Mouse (Mus musculus): ENCODE measurements around the gene Rnf121.
A peak's percentile ranks its signal among the peaks of the same experiment; 100 is the strongest.

Gene Rnf121

DNA sequence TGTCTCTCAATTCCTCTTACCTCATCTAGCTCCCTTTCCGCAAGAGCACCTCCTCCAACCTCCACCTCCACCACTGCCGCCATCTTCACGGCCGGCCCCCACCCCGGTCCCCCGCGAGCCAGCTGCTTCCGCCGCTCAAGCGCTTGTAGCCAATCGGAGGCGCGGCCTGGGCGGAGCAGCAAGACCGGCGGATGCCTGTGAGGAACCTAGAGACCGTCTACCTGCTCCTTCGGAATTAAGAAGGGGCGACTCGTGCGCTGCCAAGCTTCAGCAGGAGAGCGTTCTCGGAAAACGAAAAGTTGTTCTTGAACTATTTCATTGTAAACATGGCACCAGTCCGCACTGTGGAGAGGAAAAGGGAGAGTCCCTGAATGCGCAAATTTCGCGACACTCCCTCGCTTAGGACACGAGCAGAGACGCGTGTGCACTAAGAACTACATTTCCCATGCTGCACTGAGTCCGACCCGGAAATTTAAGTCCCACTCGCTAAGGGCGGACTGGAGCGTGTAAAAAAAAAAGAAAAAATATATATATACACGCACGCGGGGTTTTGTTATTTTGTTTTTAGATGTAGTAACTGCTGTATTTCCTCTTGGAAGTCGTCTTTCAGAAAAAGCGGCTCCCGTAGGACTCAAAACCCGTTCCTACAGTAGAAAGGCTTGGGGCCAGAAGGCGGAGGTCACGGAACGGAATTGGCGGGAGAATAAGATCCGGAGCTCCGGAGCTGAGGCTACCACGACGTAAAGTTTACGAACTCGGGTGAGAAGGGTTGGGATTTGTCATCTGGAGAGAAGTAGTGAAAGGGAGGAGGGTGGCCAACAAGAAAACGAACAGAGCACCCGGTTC is at the start of gene Rnf121, which contains the start of the genes Xndc1 and Xntrpc:
Rnf121 (minus strand) TSS at position 424 of the 846 bp plus-strand sequence.
Xndc1 (plus strand) TSS at position 466 of the 846 bp plus-strand sequence.
Xntrpc (plus strand) TSS at position 668 of the 846 bp plus-strand sequence.
- DNase-seq: peak; percentile 92 to 94

DNA sequence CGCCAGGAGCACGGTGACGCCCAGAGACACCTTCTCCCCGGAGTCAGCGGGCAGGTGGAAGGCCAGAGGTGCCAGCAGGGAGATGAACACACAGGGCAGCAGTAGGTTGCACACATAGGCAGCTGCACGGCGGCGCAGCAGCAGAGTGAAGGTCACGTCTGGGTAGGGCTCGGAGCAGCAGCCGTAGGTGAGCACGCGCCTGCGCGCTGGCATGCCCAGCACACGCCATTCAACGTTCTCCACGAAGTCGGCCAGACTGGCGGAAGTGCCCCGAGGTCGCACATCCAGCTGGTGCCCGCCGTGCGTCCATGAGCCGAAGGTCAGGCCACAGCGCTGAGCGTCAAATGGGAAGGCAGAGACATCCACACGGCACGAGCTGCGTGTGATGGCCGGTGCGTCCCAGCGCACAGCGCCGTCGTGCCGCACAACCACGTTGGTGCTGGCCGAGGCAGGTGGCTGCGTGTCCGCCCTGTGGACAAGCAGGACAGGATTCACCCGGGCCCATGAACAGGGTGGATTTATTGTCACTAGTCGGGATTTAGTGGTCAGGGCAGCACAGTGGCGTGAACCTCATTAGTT is 48.0 kb upstream of the Rnf121 start:
- DNase-seq: peak in 1 of 2 experiments; percentile 21

DNA sequence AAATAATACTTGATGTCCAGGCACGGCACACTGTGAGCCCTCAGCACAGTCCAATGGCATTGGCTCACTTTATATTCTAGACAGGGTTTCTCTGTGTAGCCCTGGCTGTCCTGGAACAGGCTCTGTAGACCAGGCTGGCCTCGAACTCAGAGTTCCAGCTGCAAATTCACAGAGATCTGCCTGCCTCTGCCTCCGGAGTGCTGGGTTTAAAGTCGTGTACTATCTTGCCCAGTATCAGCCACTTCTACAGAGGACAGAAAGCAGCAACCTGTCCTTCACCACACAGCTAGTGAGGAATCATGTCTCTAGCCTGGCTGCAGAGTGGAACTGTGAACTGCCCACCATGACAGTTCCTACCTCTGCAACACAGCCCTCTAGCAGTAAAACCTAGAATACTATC is 44.5 kb upstream of the Rnf121 start:
- peak in 1 of 2 experiments; percentile 8 for DNase-seq

- peak in 1 of 2 experiments; percentile 12 for DNase-seq
Measured at GRCm38 (mm10) chr7:102109171-102109570, 43.9 kb upstream of the Rnf121 start, which contains the start of gene Art5. TSS of gene Art5 (minus strand) at chr7:102109489.

GRCm38 (mm10) chr7:102108206-102108605 is 42.9 kb upstream of the Rnf121 start:
- DNase-seq: no peak

DNA sequence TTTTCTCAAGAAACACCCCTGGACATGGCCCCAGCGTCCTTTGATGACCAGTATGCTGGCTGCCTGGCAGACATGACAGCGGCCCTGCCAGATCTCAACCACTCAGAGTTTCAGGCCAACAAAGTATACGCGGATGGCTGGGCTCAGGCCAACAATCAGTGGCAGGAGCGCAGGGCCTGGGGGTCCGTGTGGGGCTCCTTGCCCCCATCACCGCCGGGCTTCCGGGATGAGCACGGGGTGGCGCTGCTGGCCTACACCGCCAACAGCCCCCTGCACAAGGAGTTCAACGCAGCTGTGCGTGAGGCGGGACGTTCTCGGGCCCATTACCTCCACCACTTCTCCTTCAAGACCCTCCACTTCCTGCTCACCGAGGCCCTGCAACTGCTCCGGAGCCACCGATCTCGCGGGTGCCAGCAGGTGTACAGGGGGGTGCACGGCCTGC is 41.5 kb upstream of the Rnf121 start:
- peak; percentile 38 to 50 for DNase-seq

GRCm38 (mm10) chr7:102104126-102104525 is 38.9 kb upstream of the Rnf121 start:
- peak; percentile 29 to 62 for DNase-seq

GRCm38 (mm10) chr7:102103555-102103954 is 38.3 kb upstream of the Rnf121 start:
- no peak for DNase-seq

- no peak for DNase-seq
Measured at GRCm38 (mm10) chr7:102102696-102103095, 37.4 kb upstream of the Rnf121 start.

GRCm38 (mm10) chr7:102102241-102102640 is 37.0 kb upstream of the Rnf121 start:
- DNase-seq: no peak

DNA sequence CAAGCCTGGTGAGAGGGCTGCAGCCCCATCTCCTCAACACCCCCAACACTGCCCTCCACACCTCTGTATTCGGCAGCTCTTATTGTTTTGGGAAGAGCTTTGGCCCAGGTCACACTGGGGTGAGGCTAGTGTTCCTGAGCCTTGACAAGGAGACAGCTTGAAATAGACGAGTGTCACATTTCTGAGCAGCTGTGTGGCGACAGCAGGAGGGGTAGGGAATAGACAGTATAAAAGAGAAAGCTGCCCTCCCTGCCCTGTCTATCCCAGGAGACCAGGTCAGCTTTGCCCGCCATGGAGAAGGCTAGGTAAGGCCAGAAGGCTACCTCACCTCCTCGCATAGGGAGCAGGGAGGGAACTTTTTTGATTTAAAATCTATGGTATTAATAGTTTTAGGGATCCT is 36.2 kb upstream of the Rnf121 start, which contains the start of gene Art1:
Art1 (plus strand) TSS at position 257 of the 400 bp plus-strand sequence.
- DNase-seq: no peak

DNA sequence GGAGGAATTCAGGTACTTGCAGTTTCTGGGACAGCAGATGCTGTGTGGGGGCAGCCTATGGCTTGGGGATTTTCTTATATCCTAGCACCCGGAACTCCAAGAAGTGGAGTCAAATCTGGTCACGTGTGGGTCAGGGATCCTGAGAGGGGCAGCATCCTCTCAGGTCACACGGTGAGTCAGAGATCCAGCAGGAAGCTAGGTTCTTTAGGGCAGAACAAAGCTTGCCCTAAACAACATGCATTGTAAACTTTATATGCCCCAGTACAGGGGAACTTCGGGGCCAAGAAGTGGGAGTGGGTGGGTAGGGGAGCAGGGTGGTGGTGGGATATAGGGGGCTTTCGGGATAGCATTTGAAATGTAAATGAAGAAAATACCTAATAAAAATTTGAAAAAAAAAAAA is 35.6 kb upstream of the Rnf121 start:
- DNase-seq: no peak

DNA sequence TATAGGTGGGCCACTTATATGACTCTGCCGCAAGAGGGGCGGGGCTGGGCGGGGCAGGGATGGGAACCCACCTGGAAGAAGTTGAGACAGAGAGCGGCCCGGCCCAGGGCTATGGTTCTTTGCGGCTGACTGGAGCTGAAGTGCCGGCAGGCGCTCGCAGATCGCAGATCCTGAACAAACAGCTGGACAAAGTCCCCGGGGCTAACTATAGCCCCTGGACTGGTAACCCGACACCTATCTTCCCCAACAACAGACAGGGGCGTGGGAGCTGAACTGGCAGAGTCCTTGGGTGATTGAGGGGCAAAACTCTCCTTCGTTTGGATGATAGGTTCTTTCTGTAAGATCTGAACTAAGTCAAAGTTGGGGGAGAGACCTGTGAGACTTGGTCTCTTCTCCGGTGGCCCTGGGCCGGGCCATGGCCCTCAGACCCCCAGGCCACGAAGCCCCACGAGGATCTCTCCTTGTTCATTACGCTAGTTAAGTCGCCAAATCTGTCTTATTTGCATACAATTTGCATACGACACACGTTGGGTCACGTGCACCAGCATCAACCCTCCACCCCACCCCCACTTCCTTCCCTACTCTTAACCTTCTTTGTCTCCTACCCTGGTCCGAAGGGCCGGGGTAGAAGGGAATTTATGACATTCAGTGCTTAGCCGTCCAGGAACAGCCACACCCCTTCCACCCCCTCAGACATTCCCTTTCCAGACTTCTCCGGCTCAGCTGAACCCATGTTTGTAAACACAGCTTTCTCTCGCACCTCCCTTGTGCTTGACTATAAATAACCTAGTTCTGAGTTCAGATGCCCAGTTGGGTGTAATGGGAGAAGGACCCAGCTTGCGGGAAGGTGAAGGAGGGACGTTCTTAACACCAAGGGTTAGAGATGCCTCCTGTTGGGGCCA is 34.7 kb upstream of the Rnf121 start:
- peak; percentile 58 to 64 for DNase-seq

- no peak for DNase-seq
Measured at GRCm38 (mm10) chr7:102087336-102087735, 22.1 kb upstream of the Rnf121 start.

GRCm38 (mm10) chr7:102084041-102084696 is 18.9 kb upstream of the Rnf121 start:
- DNase-seq: no peak

GRCm38 (mm10) chr7:102082816-102083215 is 17.5 kb upstream of the Rnf121 start, which contains the start of gene Trpc2:
TSS of gene Trpc2 (plus strand) at chr7:102083116.
- DNase-seq: no peak

DNA sequence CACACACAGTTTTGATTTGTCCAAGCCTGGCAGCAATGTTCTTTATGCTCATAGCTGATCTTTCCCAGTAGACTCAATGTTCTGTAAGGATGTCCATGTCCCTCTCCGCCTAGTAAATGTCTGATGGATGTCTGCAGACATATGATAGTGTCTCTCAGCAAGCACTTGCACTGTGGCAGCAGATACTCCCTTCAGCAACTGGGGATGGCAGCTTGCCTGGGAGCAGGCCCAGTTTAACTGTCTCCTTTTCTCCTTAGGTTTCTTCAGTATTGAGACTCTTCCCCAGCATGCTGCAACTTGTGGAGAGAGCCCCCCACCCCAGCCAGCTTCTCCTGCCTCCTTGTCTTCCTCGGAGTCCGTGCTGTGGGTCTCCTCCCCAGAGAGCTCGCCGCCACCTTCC is 16.5 kb upstream of the Rnf121 start:
- no peak for DNase-seq

- no peak for DNase-seq
Measured at GRCm38 (mm10) chr7:102080311-102080710, 15.0 kb upstream of the Rnf121 start.

DNA sequence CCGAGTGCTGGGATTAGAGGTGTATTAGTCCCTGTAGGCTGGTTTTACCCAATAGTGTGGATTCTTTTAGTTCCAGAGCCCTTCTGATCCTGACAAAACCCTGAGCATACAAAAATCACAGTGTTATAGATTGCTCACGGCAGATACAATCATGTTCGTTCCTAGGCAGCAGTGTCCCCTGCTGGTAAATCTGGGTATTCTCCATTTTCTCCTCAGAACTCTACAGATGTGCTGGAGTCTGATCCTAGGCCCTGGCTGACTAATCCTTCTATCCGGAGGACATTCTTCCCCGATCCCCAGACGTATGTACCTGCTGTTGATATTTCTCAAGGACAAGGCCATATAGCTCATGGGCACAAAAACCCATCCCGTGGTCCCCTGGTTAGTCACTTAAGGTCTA is 13.2 kb upstream of the Rnf121 start:
- DNase-seq: peak in 1 of 2 experiments; percentile 49

DNA sequence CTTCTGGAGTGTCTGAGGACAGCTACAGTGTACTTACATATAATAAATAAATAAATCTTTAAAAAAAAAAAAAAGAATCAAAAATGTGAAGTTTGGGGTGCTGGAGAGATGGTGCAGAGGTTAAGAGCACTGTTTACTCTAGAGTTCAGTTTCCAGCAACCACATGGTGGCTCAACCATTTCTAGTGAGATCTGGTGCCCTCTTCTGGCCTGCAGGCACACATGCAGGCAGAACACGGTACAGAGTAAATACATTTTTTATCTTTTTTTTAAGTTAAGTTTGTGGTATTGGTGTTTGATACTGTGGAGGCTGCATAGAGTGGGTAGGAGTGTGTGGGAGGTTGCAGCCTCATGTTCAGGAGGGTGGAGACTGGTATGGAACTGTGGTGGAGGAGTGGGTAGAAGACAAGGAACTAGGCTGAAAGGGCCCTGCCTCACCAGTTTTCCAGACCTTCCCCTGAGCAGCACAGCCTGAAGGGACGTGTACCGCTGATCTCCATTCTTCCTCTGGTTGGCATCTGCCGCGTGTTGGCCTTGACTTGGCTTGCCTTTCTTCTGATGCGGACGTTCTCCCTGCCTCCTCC is 11.5 kb upstream of the Rnf121 start:
- peak in 1 of 2 experiments; percentile 27 for DNase-seq

GRCm38 (mm10) chr7:102066363-102066762 is 1.1 kb upstream of the Rnf121 start:
- no peak for DNase-seq

DNA sequence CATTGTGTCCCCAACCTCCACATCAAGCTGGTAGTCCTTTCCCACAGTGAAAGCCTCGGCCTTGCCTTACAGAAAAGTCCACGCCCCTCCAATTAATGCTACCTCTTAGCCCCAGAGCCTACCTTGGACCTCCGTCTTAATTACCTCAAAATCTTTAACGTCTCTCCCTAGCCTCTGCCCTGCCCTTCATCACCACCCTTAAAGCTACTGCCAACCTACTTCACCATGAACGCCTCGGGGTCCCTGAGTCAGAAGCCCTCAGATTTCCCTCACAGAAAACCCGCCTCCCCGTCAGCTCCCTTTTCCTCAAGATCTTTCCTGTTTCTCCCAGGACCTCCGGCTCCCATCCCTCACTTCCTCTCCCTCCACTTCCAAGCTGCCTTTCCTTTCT is 619 bp downstream of the Rnf121 start:
- DNase-seq: no peak
